Mouse (Mus musculus) adrenal gland, postnatal 10 days (tissue): ENCODE measurements around the gene Dync2li1. TPM values are rescaled to one million over a fixed set of nuclear protein-coding genes. Genes with fewer than 3 reads are reported as not detected.

Experiments used
- DNase-seq: peaks from one replicate; pipeline ENCODE4 v3.0.0; 2021; ENCODE audit warnings: mixed read lengths
- total RNA-seq, 2 experiments: library from RNA; stranded (reverse); gene quantifications; 2 replicates each; pipeline ENCODE4 v1.2.3; 2021

Dync2li1 gene
- total RNA-seq, 2 experiments from 2014 or later: 14.6 to 17.9 TPM

DNA sequence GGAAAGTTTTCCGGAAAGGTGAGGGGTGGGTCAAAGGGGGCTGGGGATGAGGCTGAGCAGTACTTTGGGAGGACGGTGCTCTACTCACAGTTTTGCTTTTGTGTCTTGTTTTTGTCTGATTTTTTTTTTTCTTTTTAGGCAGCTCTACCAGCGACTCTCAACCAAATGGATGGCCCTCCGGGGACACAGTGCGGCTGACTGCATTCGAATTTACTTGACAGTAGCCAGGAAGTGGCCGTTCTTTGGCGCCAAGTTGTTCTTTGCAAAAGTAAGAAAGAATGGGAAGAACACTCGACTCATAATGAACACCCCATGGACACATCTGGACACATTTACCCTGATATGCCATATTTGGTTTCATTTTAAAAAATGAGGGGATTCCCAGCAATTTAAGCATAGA, 14.8 kb upstream of the Dync2li1 start:
- DNase-seq: peak; percentile 53

DNA sequence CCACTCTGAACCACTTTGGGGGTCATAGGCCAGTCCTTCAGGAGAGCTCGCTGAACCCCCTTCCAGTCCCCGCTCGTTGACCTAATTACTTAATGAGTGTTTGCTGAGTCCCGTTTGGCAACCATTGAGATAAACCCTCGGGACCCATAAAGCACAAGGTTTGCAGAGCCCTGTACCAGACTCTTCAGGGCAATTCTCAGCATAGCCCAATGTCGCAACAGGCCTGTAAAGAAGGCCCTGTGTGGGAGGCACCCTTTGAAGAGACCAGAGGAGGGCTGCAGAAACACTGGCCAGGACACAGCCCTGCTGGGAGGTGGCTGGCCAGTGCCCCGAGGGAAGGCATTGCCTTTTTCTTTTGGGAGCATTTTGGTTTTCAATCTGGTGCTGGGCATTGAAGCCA, 14.3 kb upstream of the Dync2li1 start:
- peak; percentile 54 for DNase-seq

DNA sequence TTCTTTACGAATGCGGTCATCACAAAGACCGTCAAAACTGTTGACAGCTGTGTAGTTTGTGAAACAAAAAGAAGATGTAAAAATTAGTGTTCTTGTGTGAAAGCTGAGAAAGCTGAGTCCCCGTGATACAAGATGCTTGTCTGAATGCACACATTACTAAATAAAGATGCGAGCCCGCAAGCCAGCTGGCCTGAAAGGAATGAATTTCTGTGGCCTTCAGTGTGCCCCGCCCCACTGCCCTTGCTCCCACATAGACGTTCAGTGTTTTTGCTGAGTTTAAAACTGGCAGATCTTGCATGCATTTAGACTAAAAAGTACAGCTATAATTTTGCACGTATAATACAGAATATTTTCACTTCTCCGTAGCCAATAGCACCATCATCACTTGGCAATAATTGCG, 10.5 kb upstream of the Dync2li1 start:
- no peak for DNase-seq

DNA sequence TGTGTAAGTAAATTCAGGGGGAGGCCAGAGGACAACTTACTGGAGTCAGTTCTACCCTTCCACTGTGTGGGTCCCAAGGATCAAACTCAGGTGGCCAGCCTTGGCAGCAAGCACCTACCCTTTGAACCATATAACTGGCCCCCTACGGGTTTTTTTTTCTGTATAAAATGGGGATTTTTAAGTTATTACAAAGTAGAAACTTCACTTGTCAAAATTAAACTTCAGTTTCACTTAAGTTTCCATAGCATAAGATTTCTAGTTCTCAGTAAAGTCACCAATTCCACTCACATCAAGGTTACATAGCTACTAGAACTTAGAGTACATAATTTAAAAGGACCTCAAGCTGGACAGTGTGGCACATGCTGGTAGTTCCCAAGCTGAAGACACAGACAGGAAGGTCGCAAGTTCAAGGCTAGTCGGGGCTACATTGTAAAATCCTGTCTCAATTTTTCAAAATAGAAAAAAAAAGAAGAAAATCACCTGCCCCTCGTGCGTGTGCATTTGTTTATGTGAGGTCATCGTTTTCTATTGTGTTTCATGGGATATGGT, 9.7 kb upstream of the Dync2li1 start:
- no peak for DNase-seq

DNA sequence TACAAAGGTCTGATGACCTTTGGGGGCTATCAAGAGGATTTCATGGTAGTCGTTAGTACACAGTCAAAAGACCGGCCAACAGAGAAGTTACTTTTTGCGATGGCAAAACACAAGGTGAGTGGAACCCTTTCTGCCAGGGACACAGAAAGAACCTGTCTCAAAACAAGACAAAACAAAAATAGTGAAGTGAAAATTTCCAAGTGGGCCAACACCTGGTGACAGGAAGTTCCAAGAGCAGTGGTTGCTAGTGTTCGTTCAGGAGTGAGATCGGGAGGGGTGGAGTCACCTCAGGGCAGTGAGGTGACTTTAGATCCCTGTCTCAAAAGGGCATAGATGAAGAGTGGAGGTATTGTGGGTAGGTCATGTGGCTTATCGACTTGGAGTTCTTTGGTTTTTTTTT, 8.3 kb upstream of the Dync2li1 start:
- no peak for DNase-seq

DNA sequence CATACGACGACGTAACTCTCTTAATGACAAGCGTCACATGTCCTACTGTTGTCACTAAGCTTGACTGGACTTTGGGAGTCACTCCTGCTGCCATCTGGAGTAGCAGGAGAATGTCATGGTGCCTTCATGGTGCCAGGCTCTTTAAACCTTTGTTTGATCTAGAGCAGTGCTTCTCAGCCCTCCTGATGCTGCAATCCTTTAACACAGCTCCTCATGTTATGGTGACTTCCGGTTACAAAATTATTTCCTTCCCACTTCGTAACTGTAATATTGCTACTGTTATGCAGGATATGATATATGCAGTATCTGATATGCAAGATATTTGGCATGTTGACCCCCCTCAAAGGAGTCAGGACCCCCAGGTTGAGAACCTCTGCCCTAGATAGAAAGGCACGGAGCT, 7.2 kb upstream of the Dync2li1 start:
- no peak for DNase-seq

DNA sequence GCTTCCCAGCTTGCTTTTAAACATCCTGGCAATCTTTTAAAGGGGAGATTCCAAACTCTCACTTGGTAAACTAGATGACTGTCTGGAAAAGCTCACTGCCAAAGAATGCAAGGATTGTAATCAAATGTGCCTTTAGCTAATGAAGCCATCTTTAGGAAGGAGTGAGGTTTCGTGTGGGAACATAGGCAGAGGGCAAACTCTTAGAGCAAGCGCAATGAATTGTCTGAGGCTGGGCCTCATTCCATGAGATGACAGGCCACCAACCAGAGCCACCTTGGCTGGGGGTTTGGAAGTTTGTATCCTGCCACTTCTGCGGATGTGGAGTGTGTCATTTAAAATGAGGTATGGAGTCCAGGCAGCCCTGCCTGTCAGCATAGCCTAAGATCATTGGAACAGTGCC, 6.2 kb upstream of the Dync2li1 start:
- DNase-seq: no peak

DNA sequence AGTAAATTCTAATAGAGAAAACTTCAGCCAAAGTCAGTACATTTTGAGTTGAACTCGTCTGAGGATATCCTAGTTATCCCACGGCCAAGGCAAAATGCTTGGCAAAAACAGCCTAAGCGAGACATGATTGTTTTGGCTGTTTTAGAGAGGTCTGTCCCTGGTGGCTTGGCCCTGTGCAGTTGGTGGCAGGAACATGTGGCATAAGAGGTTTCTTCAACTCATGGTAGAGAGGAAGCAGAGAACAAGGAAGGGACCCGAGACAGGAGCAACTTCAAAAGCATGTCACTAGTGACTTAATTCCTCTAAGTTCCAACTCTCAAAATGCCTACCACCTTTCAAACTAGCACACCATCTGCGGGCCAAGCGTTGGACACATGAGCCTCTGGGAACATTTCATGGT, 5.7 kb upstream of the Dync2li1 start:
- DNase-seq: no peak

DNA sequence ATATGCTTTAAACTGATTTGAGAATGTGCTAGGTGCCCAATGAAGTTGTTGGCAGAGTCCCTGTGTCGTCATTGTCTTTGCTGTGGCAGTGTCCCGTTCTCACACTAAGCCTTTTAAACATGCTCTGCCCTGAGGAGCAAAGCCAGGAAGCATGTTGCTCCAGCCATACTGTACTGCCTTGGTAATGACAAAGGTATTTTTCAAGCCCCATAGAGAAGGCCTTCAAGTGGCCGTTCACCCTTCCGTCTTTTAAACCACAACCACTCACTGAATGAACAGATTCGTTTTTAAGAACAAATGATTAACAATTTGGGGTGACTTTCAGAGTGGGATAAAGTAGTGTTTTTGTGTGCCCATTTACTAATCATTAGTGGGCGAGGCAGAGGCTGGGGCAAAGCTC, 5.1 kb upstream of the Dync2li1 start:
- no peak for DNase-seq

DNA sequence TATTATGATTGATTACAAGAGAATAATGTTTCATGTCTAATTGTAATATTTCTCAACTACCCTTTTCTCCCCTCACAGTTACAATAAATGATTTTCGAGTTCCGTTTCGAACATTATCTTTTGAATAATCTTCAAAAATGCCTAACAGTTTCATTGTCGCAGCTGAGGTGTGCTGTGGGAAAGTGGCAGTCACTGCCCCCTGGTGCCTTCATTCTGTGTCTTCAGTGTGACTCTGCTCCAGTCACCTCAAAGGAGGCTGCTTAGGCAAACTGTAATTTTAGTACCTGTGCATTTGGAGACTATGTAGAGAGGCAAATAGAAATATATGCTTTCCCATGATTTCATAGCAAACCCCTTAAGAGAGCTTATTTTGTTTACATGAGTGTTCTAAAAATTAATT, 4.3 kb upstream of the Dync2li1 start:
- no peak for DNase-seq

DNA sequence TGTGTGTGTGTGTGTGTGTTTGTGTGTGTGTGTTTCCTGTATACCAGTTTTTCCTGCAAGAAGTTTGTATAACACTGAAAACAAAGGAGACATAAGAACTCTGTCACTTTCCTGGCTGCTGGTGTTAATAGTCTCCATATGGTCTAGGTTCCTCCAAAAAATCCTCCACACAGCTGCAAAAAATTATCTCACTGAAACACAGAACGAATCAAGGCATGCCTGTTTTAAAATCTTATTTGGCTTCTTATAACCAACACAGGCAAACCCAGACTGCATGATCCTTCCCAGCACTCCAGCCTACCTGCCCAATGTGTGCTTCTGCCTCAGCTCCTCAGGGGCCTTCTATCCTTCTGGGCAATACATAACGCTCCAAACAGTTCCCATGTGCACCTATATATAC, 3.4 kb upstream of the Dync2li1 start:
- no peak for DNase-seq

DNA sequence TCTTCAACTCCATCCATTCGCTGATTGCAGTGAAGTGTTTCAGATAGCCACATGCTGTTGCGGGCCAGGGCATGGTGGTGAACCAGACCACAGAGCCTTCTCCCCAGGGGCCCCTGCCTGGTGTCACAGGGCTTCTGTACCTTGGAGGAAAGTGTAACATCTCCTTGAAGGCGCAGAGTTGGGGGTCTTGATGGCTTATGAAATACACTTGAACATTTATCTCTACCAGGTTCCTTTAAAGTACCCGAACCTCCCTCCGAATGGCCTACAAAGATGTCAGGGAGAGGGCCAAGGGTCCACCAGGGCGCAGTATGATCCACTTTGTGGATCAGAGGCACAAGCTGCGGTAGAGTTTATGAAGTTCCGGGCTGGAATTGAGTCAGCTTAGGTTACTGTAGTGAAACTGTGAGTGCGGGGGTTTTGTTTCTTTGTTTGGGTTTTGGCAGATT, 585 bp downstream of the Dync2li1 start:
- peak; percentile 17 for DNase-seq

DNA sequence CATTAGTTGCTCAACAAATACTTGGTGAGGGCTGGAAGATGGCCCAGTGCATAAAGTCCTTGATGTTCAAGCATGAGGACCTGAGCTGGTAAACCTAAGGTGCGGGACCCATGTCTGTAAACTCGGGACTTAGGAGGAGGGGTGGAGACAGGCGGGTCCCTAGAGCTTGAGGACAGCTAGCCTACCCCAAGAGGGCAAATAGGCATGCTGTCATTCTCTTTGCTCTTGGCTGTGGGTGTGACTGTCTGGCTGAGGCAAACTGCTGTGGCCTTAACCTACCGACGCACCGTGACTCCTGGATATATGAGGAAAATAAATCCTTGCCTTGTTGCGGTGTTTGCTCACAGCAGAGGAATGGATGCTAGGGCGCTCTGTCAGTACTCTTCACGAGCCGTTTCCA, 1.4 kb downstream of the Dync2li1 start:
- DNase-seq: peak; percentile 20

DNA sequence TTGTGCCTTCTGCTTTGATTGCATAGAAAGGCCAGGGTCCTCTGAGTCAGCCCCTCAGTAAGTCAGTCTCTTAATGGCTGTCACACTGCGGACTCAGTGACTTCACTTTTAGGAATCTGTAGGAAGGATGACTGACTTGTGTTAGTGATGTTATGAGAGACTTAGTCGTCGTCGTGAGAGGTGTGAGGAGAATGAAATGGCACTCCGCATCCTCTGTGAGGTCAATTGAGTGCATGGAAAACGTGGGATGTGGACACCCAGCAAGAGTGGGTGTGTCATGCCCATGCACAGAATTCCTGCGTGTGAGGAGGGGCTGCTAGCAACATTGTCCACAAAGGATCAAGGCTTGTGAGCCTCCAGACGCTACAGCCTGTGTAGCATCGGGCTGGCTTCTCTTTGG, 2.3 kb downstream of the Dync2li1 start:
- peak; percentile 20 for DNase-seq

DNA sequence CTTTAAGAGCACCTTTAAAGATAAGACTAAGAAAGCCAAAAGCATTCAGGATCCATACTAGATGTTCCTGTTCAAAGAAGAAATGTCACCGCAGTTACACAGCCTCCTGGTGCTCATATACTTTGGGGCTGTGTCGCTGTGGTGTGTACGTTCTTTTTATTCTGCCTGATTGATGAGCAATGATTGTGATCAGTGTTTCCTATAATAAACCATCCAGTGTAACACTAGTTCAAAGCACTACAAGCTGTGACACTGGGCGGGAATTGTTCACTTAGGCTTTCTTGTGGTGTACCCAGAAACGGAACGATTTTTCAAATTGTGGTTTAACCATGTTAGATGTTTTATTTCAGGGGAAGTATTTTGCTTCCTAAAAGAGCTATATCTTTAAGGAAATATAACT, 5.5 kb downstream of the Dync2li1 start:
- DNase-seq: no peak

DNA sequence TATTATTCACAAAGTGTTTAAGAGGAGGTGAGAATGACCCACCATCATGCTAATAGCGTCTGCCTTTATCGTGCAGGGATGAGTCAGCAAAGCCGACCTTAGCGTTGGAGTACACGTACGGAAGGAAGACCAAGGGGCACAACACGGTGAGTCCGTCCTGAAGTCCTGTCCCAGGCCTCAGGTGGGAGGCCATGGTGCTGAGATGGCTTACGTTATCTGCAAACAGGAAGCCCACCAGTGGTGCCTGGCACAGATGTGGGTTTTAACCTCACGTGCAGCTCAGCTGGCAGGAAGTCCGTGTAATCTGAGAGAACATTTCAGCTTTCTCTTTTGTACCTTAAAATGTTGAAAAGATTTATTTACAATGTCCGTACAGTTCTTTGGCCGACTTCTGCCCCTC, 7.1 kb downstream of the Dync2li1 start:
- no peak for DNase-seq

DNA sequence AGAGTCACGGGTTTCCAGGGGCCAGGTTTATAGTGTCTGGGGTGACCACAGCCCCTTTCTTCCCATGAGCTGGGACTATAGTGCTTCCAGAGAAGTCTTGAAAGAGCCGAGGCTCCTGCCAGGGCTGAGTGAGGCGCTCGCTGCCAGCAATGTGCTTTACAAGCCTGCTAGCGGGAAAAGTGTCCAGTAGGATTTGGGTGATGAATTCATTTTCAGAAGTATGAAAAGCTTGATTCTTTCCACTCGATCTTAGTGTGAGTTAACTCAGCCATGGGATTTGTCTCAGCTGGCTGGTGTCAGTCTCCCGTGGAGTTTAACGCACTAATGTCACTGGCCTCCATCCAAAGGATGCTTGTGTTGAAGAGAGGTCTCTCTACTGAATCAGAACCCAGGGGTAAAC, 10.0 kb downstream of the Dync2li1 start:
- no peak for DNase-seq

DNA sequence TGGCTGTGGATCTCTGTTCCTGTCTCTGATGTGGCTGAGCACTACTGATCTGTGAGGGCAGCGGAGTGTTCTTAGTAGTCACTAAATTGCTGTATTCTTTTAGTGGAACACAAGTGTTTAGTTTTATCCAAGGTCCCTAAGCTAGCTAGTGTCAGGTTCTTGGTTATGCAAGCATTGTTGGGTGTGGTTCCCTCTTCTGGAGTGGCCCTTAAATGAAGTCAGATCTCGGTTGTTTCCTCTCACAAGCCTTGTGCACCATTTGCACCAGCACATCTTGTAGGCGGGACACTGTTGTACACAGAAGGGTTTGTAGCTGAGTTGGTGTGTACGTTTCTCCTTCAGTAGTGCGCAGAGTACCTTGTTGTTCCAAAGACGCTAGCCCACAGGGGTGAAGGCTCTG, 11.7 kb downstream of the Dync2li1 start:
- DNase-seq: no peak

DNA sequence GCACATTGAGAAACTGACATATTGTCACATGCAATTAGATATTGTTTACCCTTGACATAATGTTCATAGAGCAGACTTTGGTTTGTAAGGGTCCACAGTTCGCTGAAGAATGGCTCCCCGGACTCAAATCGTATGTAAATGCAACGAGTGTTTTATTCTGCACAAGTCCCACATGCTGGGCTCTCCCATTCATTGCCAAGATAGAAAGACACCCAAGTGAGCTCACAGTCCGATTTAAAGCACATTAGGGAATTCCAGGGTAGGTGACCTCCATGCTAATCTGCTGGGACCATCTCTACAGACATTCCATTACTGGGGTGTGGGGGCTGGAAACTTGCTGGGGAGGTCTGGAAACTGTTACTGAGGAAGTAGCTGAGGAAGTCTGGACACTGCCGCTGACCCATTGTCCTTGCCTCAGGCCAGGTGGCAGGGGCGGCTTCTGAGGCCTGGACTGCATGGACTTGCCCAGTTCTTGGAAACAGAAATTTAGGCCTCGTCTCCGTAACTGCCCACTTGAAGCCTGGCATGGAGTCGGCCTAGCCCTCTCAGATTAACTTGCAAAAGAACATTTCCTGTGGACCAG, 13.6 kb downstream of the Dync2li1 start:
- no peak for DNase-seq

DNA sequence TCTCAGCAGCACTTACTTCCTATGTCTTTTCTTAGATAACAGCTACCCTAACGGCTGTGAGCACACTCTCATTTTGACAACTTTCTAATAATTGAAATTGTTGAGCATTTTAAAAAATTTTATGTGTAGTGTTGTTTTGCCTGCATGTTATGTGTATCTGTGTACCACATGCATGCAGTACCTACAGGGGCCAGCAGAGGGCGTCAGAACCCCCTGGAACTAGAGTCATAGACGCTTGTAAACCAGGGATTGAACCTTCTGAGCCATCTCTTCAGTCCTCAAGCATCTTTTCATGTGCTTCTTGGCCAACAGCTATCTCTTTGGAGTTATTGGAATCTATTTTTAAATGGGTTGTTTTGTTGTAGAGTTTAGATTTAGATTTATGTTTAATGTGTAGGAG, 15.6 kb downstream of the Dync2li1 start:
- peak; percentile 63 for DNase-seq

DNA sequence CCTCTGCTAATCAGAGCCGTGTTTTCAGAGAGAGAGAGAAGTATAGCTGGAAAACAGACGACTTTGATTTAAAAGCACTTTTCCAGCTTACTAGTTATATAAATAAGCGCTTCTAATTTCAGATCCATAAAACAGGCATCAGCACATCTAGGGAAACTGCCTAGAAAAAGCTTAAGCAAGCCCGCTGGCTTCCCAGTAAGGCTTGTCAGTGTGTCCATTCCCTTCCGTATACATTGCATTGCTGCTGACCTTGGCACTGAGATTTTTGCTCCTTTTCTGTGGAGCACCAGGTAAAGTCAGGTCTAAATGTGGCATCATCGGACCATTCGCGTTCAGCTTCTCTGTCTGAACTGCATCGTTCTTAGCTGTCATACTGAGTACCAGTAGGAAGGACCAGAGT, 16.0 kb downstream of the Dync2li1 start:
- no peak for DNase-seq

DNA sequence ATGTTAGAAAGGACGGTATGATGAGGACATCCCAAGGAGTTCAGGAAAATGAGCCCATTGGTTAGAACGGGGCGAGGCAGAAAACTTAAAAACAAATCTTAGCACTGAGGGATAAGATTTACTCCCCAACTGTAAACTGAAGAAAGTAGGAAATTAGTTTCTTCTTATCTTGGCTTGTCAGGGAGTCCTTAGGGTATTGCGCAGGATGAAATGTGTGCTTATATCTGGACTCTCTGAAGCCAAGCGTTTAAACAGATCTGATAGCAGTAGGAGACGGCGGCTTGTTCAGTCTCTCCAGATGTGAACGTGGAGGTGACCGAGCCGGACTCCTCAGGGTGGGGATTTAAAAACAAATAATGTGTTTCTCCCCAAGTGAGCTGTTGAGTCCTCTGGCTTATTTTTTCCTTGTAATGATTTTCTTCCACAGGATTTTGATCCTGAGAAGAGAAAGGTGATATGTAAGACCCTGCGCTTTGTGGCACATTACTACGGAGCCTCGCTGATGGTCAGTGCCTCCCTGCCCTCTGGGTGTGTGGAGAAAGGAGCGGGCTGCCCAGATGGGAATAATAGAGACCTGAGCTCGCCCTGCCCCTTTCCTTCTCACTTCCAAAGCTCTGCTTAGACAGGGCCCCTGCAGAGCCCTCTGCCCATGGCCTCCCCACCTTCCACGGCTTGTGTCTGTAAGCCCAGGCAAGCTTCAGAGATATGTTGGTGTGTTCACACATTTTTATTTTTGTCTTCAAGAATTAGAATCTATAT, 18.2 kb downstream of the Dync2li1 start:
- no peak for DNase-seq

DNA sequence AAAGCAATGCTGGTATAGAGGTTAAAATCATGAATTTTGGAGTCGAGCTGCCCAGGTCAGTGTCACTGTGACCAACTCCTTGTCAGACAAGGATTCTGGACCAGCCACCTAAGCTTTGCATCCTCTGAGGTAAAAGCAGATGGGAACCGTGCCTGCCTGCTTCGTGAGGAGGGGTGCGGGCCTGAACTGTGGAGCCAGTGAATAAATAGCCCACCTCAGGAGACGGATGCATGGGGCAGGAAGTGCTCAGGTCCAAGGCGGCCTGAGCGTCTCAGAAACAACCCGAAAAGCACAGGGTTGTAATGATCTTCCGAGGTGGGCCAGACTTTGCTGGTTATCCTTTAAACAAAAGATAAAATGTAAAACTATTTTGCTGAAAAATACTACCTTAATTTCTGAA, 18.8 kb downstream of the Dync2li1 start:
- no peak for DNase-seq

DNA sequence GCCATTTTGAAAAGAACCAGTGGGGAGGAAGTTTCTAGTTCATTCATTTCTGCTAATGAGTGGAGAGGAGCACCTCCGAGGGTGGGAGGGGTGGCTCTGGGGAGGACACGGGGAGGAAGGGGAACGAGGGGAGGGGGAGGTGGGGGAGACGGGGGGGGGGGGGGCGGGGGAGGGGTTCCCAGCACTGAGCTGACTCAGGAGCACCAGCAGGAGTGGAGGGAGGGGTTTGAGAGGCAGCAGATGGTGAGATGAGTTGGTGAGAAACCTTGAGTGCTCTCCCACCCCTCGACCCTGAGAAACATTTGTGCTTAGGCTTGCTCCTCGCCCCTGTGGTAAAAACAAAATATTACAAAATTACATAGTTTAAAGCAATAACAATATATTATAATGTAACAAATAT, 19.6 kb downstream of the Dync2li1 start:
- DNase-seq: no peak
